Mouse (Mus musculus): Measurements from ENCODE around the gene Pcsk6. TPM values are rescaled to one million over a fixed set of nuclear protein-coding genes. Genes with fewer than 3 reads are reported as not detected.

Pcsk6 gene
- polyA plus RNA-seq, 1 experiment from 2014 or later, result 1.4 TPM

DNA sequence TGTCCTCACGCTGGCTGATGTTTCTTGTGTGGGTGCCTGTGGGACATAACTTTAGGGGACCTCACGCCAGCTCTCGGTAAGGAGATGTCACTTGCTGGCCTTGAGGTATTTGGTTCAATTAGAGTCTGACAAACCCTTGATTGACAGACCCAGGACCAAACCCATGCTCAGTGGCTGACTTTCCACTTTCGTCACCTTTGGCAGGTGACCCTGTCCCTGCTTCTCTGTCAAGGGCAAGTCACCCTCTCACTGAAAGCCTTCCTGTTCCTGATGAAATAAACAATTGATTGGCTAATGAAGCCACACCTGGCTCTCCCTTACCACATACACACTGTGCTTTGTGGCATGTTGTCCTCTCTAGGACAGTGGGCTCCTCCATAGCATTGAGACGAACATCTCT is 8.3 kb downstream of the Pcsk6 start:
- Histone ChIP-seq H3K4me2 (no peak overlapping the region), H3K9me3 (replicated peaks) (no peaks in the 10 kb centered on the region), H3K4me3 (replicated peaks) (no peak overlapping the region), H3K27me3 (replicated peaks) (peaks cover 7% of the 10 kb centered on the region), H3K9ac (replicated peaks) (no peak overlapping the region), H3K36me3 (no peaks in the 10 kb centered on the region), H3K4me1 (peaks cover 15% of the 10 kb centered on the region), H3K27ac (replicated peaks) (no peak overlapping the region)
- WGBS, result 97% methylated on average over 5 of the region's 5 CpGs
- no peak for ATAC-seq (ENCODE audit: low FRiP score)

DNA sequence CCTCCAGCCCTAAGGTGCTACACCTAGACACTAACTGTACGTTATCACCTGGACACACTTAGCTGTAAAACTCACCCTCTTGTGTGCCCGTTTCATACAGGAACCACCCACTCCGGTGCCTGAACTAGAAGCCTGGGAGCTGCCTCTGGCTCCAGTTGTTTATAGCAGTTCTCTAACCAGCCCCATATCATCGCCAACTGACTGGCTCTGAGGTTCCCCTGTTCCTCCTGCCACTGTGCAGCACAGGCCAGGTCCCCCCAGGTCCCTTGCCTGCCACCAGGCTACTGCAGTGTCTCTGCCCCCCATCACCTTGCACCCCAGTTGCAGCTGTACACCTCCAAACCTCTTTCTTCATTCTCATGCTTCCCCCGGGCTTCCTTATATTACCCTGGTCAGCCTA is 8.7 kb downstream of the Pcsk6 start:
- H3K36me3 ChIP-seq, result no peaks in the 10 kb centered on the region
- H3K4me2 ChIP-seq, result no peak overlapping the region
- no peak overlapping the region for H3K9ac ChIP-seq (replicated peaks)
- H3K27ac ChIP-seq (replicated peaks), result no peak overlapping the region
- H3K9me3 ChIP-seq (replicated peaks), result no peaks in the 10 kb centered on the region
- H3K4me3 ChIP-seq (replicated peaks), result no peak overlapping the region
- peaks cover 15% of the 10 kb centered on the region for H3K4me1 ChIP-seq
- 87% methylated on average over 5 of the region's 5 CpGs for whole genome bisulfite sequencing
- no peak for ATAC-seq (ENCODE audit: low FRiP score)
- peaks cover 5% of the 10 kb centered on the region for H3K27me3 ChIP-seq (replicated peaks)

DNA sequence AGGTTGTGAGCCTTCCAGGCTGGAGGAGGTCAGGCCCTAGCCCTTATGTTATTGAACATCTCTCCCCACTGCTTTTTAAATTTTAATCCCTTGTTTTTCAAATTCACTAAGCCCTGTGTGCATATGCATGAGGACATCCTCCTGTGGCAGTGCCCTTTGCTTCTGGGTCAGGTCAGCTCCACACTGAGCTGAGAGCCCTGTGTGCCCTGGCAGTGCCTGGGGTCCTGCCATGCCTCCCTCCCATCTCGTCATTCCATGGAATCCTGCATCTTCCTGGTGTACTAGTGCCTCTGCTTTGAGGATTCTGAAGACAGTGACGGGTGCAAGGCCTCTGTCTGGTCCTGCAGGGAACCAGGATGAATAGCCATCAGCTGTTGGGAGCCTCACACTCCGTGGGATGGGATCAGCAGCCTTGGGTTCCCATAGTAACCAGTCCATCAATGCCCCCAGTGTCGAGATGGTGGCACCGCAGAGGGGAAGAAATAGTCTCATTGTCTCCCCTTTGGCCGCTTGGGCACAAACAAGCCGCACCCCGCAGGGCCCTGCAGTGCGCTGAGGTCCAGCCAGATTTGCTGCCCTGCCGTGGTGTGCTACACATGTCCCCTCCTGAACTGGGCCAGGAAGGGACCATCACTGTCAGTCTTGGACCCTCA is 9.5 kb downstream of the Pcsk6 start:
- 13% methylated on average over 10 of the region's 10 CpGs for WGBS
- 0 out of 2 replicates have a peak, but pooled peaks cover 5% of the 10 kb centered on the region for H3K27me3 ChIP-seq (replicated peaks)
- H3K4me2 ChIP-seq, result no peak overlapping the region
- no peak overlapping the region for H3K9ac ChIP-seq (replicated peaks)
- H3K4me1 ChIP-seq, result peaks cover 15% of the 10 kb centered on the region
- peak; percentile 82 for ATAC-seq (ENCODE audit: low FRiP score)
- no peaks in the 10 kb centered on the region for H3K36me3 ChIP-seq
- no peak overlapping the region for H3K27ac ChIP-seq (replicated peaks)
- H3K4me3 ChIP-seq (replicated peaks), result no peak overlapping the region
- H3K9me3 ChIP-seq (replicated peaks), result no peaks in the 10 kb centered on the region

DNA sequence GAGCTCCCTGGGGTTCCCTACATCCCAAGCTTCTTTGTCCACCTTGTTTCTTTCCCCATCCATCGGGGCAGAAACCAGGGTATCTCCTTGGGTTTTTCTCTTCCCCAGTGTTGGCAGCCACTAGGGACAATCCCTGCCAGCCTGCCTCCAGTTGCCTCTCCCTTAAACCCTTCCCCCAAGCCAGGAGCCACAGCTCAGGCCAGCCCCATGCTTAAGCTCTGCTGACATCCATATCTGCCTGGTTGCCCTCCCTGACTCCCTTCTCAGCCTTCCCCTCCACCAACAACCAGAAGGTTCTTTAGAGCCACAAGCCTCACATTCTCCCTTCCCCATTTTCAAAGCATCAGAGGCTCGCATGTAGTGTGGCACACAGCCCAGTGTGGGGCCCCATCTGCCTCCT is 10.3 kb downstream of the Pcsk6 start:
- Histone ChIP-seq H3K9me3 (replicated peaks) (no peaks in the 10 kb centered on the region), H3K27ac (replicated peaks) (no peak overlapping the region), H3K4me2 (no peak overlapping the region), H3K9ac (replicated peaks) (no peak overlapping the region), H3K36me3 (no peaks in the 10 kb centered on the region), H3K27me3 (replicated peaks) (no peaks in the 10 kb centered on the region), H3K4me3 (replicated peaks) (no peak overlapping the region), H3K4me1 (peaks cover 15% of the 10 kb centered on the region)
- WGBS, result 56% methylated on average over 2 of the region's 2 CpGs
- ATAC-seq (ENCODE audit: low FRiP score), result no peak

DNA sequence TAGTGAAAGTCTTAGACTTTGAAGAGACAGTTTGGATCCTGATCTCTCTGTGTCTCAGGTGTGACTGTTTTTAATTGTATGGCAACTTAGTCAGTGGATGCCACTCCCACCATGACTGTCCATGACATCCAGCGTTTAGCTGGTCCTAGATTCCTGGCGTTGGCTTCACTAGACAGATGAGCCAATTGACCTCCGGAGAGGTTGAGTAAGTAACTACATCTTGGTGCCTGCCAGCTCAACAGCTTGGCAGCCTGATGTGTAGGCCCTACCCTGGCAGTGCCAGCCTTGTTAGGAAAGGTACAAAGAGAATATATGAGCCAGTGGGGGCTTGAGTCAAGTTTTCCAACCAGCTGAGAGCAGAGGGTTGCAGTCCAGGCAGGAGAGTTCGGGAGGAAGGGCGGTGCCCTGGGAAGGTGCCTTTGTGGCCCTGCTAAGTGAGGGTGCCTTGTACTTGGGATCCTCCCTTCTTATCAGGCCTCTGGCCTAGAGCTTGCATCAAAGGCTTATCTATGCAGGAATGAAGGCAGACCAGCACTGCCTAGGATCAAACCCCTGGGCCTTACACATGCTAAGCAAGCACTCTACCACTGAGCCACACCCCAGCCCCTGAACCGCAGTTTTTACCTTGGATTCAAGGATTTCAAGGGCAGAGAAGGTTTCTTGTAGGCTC is 11.8 kb downstream of the Pcsk6 start:
- Histone ChIP-seq H3K27ac (replicated peaks) (no peak overlapping the region), H3K9me3 (replicated peaks) (no peaks in the 10 kb centered on the region), H3K36me3 (no peaks in the 10 kb centered on the region), H3K9ac (replicated peaks) (no peak overlapping the region), H3K4me2 (no peak overlapping the region), H3K27me3 (replicated peaks) (no peaks in the 10 kb centered on the region), H3K4me3 (replicated peaks) (no peak overlapping the region), H3K4me1 (peaks cover 15% of the 10 kb centered on the region)
- WGBS, result 89% methylated on average over 6 of the region's 6 CpGs
- ATAC-seq (ENCODE audit: low FRiP score), result no peak

DNA sequence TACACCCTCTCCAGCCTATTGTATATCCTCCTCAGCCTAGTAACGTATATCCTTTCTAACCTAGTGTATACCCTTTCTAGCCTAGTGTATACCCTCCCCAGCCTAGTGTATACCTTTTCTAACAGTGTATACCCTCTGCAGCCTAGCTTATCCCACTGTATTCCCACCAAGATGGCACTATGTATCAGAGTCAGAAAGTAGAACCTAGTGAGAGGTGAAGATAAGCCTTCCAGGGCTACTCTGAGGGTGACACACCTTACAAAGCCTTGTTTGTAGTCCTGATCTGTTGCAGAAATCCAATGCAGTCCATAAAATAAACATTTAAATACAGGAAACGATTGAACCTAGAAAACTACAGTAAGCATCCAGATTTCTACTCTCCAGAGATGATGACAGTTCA is 12.4 kb downstream of the Pcsk6 start:
- no peaks in the 10 kb centered on the region for H3K9me3 ChIP-seq (replicated peaks)
- no peak overlapping the region for H3K4me2 ChIP-seq
- peaks cover 15% of the 10 kb centered on the region for H3K4me1 ChIP-seq
- no peaks in the 10 kb centered on the region for H3K27me3 ChIP-seq (replicated peaks)
- WGBS, result 93% methylated on average over 2 of the region's 2 CpGs
- no peaks in the 10 kb centered on the region for H3K36me3 ChIP-seq
- ATAC-seq (ENCODE audit: low FRiP score), result no peak
- no peak overlapping the region for H3K4me3 ChIP-seq (replicated peaks)
- H3K27ac ChIP-seq (replicated peaks), result no peak overlapping the region
- no peak overlapping the region for H3K9ac ChIP-seq (replicated peaks)

DNA sequence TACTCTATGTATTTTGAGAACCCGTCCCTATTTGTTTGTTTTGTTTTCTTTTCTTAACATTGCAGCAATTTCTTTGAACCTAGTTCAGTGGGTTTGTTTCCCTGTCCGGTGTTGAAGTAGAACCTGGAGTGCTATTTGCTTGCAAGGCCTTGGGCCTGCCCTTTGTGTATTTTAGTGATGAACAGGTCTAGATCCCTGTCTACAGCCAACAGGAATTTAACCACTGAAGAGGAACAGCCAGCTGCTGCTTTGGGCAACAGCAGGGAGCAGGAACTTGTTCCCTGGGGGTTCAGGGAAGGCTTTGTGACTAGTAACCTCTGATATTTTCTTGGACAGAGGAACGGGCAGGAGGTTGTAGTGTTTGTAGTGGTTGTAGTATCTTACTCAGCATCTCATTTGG is 15.1 kb downstream of the Pcsk6 start:
- no peak for ATAC-seq (ENCODE audit: low FRiP score)
- WGBS, result 80% methylated on average over 3 of the region's 3 CpGs

DNA sequence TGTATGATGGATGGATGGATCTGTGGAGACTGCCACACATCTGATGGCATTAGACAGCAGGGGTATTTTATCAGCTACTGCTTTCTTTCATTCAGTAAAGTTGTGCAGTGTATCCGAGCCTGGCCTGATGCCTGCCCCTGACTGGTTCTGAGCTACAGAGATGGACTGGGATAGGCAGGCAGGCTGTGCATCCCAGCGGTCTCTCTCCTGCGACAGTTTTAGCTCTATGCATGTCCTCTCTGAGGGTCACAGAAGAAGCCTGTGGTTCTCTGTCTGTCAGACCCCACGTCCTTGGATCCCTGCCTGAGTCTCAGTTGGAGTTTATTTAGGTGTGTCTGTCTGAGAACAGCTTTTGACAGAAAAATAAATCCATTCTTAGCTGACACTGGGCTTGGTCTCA is 16.7 kb downstream of the Pcsk6 start:
- Histone ChIP-seq H3K9ac (replicated peaks) (no peak overlapping the region), H3K4me2 (no peak overlapping the region), H3K36me3 (no peaks in the 10 kb centered on the region), H3K9me3 (replicated peaks) (no peaks in the 10 kb centered on the region), H3K27ac (replicated peaks) (no peak overlapping the region), H3K4me3 (replicated peaks) (no peak overlapping the region), H3K4me1 (peaks cover 17% of the 10 kb centered on the region), H3K27me3 (replicated peaks) (no peaks in the 10 kb centered on the region)
- ATAC-seq (ENCODE audit: low FRiP score), result no peak
- WGBS, result 72% methylated on average over 4 of the region's 4 CpGs

More for the DNA sequence above, 15.1 kb downstream of the Pcsk6 start:
- no peaks in the 10 kb centered on the region for H3K36me3 ChIP-seq
- no peaks in the 10 kb centered on the region for H3K27me3 ChIP-seq (replicated peaks)
- no peak overlapping the region for H3K4me3 ChIP-seq (replicated peaks)
- H3K4me2 ChIP-seq, result no peak overlapping the region
- peaks cover 13% of the 10 kb centered on the region for H3K4me1 ChIP-seq
- no peak overlapping the region for H3K9ac ChIP-seq (replicated peaks)
- no peaks in the 10 kb centered on the region for H3K9me3 ChIP-seq (replicated peaks)
- H3K27ac ChIP-seq (replicated peaks), result no peak overlapping the region

DNA sequence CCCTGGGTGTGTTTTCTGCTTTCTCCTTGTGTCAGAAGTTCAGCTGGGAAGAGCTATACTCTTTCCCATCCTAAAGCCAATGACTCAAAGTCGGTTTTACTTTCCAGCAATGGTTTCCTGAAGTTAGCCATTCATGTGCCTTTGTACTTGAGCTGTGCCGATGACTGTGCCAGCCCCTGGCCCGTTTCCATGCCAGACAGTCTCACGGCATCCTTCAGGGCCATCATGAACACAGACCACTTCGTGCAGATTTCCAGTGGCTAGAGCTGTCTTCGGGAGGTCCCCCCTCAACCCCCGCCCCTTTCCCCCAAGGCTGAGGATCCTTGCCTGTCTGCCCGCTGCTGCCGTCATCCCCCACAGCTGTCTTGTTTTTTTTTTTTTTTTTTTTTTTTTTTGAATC is 17.8 kb downstream of the Pcsk6 start:
- no peak for ATAC-seq (ENCODE audit: low FRiP score)
- no peaks in the 10 kb centered on the region for H3K36me3 ChIP-seq
- H3K9ac ChIP-seq (replicated peaks), result no peak overlapping the region
- no peaks in the 10 kb centered on the region for H3K27me3 ChIP-seq (replicated peaks)
- WGBS, result 65% methylated on average over 9 of the region's 9 CpGs
- peaks cover 17% of the 10 kb centered on the region for H3K4me1 ChIP-seq
- H3K27ac ChIP-seq (replicated peaks), result no peak overlapping the region
- H3K4me2 ChIP-seq, result no peak overlapping the region
- H3K4me3 ChIP-seq (replicated peaks), result no peak overlapping the region
- no peaks in the 10 kb centered on the region for H3K9me3 ChIP-seq (replicated peaks)

DNA sequence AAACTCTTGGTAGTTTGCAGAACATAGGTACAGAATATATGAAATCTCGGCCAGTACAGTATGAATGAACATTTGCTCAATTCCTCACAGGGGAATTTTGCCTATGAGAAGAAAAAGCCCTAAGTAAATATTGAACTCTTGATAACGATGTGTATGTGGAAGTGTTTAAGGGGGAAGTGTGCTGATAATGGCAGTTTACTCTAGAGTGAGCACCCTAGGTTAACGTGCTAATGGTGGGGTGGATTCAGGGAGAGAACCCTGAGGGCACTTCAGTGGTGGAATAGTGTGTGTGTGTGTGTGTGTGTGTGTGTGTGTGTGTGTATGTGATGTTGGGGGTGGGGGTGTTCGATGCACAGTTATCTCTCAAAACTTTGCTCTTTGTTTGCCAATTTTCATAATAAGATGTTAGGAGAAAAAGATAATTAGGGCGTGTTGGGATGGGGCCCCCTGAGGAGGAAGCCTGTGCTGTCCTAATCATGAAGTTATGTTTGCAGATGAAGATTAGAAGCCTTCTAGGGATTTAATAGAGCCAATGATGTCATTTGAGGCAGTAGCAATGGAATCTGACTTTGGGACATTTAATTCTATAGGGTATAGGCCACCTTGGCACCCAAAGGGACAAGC is 19.2 kb downstream of the Pcsk6 start:
- Histone ChIP-seq H3K36me3 (no peaks in the 10 kb centered on the region), H3K27ac (replicated peaks) (no peak overlapping the region), H3K9ac (replicated peaks) (no peak overlapping the region), H3K4me1 (peaks cover 17% of the 10 kb centered on the region), H3K4me2 (peak overlapping the region; percentile 43), H3K27me3 (replicated peaks) (no peaks in the 10 kb centered on the region), H3K4me3 (replicated peaks) (no peak overlapping the region), H3K9me3 (replicated peaks) (no peaks in the 10 kb centered on the region)
- 76% methylated on average over 5 of the region's 5 CpGs for WGBS
- ATAC-seq (ENCODE audit: low FRiP score), result no peak

DNA sequence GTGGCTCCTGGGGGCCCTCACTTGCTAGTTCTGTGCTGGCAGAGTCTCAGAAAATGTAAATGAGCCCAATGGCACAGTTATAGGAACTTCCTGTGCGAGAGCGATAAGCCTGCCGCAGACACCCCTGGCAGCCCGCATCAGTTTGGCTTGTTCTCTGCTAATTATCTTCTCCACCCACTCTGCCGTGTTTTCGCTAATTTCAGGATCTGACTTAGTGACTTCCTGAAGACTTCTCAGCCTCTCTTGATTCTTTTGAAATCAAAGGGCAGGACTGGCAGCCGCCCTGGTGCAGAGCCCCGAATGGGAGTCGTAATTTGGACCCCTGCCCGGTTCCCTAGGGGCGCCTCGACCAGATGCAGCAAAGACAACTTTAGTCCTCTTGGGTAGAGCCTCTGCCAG is 19.8 kb downstream of the Pcsk6 start:
- ATAC-seq (ENCODE audit: low FRiP score), result no peak
- 16% methylated on average over 12 of the region's 12 CpGs for WGBS
- Histone ChIP-seq H3K4me1 (peaks cover 17% of the 10 kb centered on the region), H3K9me3 (replicated peaks) (no peaks in the 10 kb centered on the region), H3K36me3 (no peaks in the 10 kb centered on the region), H3K4me3 (replicated peaks) (no peak overlapping the region), H3K9ac (replicated peaks) (no peak overlapping the region), H3K4me2 (peak overlapping the region; percentile 43), H3K27me3 (replicated peaks) (no peaks in the 10 kb centered on the region), H3K27ac (replicated peaks) (no peak overlapping the region)

DNA sequence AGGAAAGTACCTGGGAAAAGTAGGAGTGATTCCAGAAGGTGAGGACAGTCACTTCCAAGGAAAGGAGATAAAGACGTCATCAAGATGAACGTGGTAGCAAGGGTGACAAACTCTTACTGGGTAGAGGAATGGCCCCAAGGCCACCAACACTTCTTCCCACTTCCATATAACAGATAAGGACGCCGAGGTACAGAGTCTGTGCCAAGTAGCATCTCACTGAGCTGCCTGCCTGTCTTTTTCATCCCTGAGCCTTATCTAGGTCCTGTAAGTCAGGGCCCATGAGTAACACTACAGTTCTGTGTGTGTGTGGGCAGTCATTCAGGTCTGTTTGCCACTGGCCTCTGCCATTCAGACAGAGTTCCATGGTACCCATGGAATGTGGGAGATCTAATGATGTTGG is 23.4 kb downstream of the Pcsk6 start:
- WGBS, result 90% methylated on average over 4 of the region's 4 CpGs
- no peak overlapping the region for H3K9ac ChIP-seq (replicated peaks)
- no peak for ATAC-seq (ENCODE audit: low FRiP score)
- no peak overlapping the region for H3K4me2 ChIP-seq
- H3K36me3 ChIP-seq, result no peaks in the 10 kb centered on the region
- no peaks in the 10 kb centered on the region for H3K27me3 ChIP-seq (replicated peaks)
- H3K4me3 ChIP-seq (replicated peaks), result no peak overlapping the region
- H3K27ac ChIP-seq (replicated peaks), result no peak overlapping the region
- H3K9me3 ChIP-seq (replicated peaks), result no peaks in the 10 kb centered on the region
- H3K4me1 ChIP-seq, result peaks cover 13% of the 10 kb centered on the region

Measured in neural tube, embryonic 15.5 days (tissue).